Mouse (Mus musculus): ENCODE results near the gene Ripply1.

DNA sequence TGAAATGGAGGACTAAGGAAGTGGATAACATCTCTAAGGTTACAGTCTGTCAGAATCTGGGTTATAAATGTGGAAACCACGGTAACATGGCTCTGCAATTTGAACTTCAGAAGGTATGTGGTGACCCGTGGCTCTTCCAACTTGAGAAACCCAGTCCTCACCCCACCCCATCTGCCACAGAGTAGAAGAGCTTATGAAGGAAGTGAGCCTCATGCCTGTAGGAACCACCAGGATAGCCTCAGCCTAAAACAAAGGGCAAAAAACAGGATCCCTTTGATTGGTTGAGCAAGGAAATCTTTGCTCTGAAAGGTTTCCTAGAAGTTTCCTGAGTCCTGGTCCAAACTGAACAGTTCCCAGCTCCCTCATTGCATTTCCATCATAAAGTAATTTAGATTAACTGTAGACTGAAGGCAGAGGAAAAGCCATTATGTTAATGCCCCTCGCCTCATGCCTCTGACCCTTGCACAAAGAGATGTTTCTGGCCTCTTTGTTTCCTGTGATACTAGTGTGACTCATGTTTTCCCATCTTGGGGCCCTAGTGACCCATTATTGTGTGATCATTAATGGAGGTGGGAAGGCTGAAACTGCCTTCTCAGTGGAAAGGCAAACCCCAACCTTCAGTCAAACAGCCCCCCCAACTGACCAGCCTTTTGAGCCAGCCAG is 30.6 kb upstream of the Ripply1 start:
- no peak for TF ChIP-seq CTCF (IDR thresholded peaks at IDR 0.05; ENCODE audit: low read depth)
- no peak for TF ChIP-seq EP300 (IDR thresholded peaks at IDR 0.05; ENCODE audit: low read depth)

Data from liver, embryonic 14.5 days (tissue).